Mouse (Mus musculus) brown adipose tissue, adult 24 weeks (tissue): Measurements from ENCODE around the gene Ctla2a. TPM values are rescaled to one million over a fixed set of nuclear protein-coding genes. Genes with fewer than 3 reads are reported as not detected.
"Not testable (repeated sequence)": the region's sequence is repeated elsewhere in the genome, so short reads cannot be mapped to it uniquely, and the experiment has no call there.

Experiments used
- H3K27ac ChIP-seq: fragments of 200-500 bp; replicated peaks from 2 replicates; pipeline ENCODE4 v1.5.1; 2012; ENCODE audit warnings: low read depth, mild to moderate bottlenecking, low read length
- H3K4me1 ChIP-seq: fragments of 200-500 bp; 2 replicates; pipeline ENCODE4 v1.6.1; 2012; ENCODE audit warnings: low read length, mixed read lengths; ENCODE audit not compliant: control insufficient read depth, insufficient read depth, insufficient read length
- H3K4me3 ChIP-seq: fragments of 200-500 bp; 2 replicates; pipeline ENCODE4 v1.5.1; 2012; ENCODE audit warnings: low read depth, mild to moderate bottlenecking, low read length, moderate library complexity; ENCODE audit not compliant: insufficient read depth
- polyA plus RNA-seq: library from polyadenylated mRNA; stranded (reverse); fragments of >200 nt; gene quantifications from 2 replicates; pipeline ENCODE4 v1.2.4, GENCODE M21; 2012; ENCODE audit not compliant: missing spikeins, insufficient read depth, insufficient read length

The Ctla2a gene
- polyA plus RNA-seq, result 21.1 and 47.5 TPM in 2 replicates

GRCm38 (mm10) chr13:60936500-60936901, at the start of gene Ctla2a, which contains the start of gene Gm49391:
TSS of gene Ctla2a (minus strand) at chr13:60936625.
TSS of gene Gm49391 (minus strand) at chr13:60936571.
- Histone ChIP-seq H3K4me3 (peak within 1 kb of the TSS; percentile 31), H3K27ac (peak within 1 kb of the TSS; percentile 79)

DNA sequence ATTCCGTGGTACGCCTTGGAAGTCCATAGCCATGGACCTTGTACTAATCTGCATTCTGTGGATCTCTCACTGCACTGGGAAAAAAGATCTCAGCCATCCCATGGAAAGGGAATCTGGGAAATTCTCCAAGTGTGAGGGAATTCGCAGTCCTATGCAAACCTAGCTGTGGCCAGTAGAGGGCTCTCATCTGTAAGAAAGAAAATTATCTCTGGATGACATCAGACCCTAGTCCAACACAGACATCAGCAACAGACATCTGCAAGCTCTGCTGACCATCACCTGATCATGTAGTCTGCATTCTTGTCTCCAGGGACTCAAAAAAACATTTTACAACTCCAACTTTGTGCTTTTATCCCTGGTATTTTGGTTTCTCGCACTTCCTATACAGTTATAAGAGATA, 35.9 kb upstream of the Ctla2a start:
- not testable (repeated sequence) for H3K27ac ChIP-seq, H3K4me3 ChIP-seq, H3K4me1 ChIP-seq

More at GRCm38 (mm10) chr13:60936500-60936901, at the start of gene Ctla2a, which contains the start of gene Gm49391:
- peaks cover 2% of the 10 kb centered on the region; the same call in 1 of the 2 replicates for H3K4me1 ChIP-seq

DNA sequence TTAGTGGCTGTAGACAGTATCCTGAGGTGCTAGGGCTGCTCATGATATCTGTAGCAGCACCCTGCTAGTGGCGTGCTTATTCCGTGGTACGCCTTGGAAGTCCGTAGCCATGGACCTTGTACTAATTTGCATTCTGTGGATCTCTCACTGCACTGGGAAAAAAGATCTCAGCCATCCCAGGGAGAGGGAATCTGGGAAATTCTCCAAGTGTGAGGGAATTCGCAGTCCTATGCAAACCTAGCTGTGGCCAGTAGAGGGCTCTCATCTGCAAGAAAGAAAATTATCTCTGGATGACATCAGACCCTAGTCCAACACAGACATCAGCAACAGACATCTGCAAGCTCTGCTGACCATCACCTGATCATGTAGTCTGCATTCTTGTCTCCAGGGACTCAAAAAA, 27.6 kb upstream of the Ctla2a start:
- H3K4me3 ChIP-seq, H3K27ac ChIP-seq, H3K4me1 ChIP-seq: not testable (repeated sequence)

- H3K4me1 ChIP-seq, result no peaks in the 10 kb centered on the region
- H3K4me3 ChIP-seq, result no peak overlapping the region
- H3K27ac ChIP-seq, result no peak overlapping the region
Measured at GRCm38 (mm10) chr13:60961706-60962105, 25.3 kb upstream of the Ctla2a start.

DNA sequence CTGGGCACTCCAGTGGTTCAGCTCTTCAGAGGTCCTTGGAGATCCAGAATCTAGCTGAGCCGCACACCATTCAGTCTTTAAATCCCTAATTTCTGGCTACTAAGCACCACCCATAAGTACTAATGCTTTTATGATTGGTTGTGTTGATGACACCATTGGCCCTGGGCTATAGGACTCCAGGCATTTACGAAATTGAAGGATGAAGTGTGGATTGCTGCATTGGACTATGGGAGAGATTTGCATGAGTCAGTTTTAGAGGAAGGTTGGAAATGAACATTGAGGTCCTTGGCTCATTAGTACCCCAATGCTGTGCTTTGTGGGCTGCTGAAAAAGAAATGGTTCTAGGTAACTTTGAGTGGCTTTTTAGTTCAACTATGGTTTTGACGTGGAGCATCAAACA, 5.5 kb upstream of the Ctla2a start, which contains the start of gene Tpbpa:
Tpbpa (minus strand) TSS at position 101 of the 400 bp plus-strand sequence.
- H3K4me1 ChIP-seq, H3K4me3 ChIP-seq, H3K27ac ChIP-seq: not testable (repeated sequence)

DNA sequence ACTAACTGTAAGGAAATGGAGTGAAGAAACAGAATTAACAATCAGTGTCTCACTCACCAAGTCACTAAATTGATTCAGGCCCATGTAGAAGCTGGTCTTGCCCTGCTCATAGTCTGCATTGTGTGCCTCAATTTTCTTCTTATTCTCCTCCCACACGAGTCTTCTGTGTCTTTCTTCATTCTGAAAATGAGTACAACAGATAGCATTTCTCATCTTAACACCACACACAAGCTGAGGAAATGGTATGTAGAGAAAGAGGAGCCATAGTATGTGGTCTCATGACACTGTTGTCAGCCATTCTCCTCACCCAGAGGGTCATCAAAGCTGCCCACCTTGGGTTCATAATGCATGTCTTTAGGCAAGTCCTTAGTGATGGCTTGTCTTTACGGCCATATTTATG, 935 bp downstream of the Ctla2a start, which contains the start of gene Gm49393:
Gm49393 (minus strand) TSS at position 101 of the 400 bp plus-strand sequence.
- Histone ChIP-seq H3K27ac (peak within 1 kb of the TSS; percentile 59; the same call in 1 of the 2 replicates), H3K4me3 (peak within 1 kb of the TSS; percentile 31)
- not testable (repeated sequence) for H3K4me1 ChIP-seq

GRCm38 (mm10) chr13:60904780-60905179, 31.6 kb downstream of the Ctla2a start, which contains the start of gene Tpbpb:
TSS of gene Tpbpb (minus strand) at chr13:60904880.
- H3K4me3 ChIP-seq, H3K27ac ChIP-seq, H3K4me1 ChIP-seq: not testable (repeated sequence)

DNA sequence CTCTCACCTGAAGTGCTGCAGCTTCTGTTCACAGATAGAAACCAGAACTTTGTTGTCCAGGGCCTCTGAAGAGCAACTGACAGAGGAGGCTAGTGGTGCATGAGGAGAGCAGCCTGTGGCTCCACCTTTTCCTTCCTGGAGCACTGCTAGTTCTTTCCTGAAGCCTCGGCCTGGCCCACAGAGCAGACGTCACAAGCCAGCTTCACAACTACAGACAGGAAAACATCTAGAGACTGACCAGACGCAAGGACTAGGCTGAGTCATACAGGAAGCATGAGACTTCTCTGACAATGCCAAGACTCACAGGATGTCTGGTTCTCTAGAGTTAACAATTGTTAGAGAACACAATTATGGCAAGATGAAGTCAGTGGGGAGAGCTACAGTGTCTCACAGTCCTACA, 39.1 kb downstream of the Ctla2a start, which contains the start of gene Ctla2b:
Ctla2b (minus strand) TSS at position 120 of the 400 bp plus-strand sequence.
- H3K4me3 ChIP-seq, result no peak within 1 kb of the TSS
- H3K27ac ChIP-seq, result peak within 1 kb of the TSS; percentile 88
- H3K4me1 ChIP-seq, result no peaks in the 10 kb centered on the region

- not testable (repeated sequence) for H3K4me3 ChIP-seq, H3K4me1 ChIP-seq
- peak within 1 kb of the TSS; percentile 88 for H3K27ac ChIP-seq
Measured at GRCm38 (mm10) chr13:60896794-60897193, 39.6 kb downstream of the Ctla2a start, which contains the start of gene Gm49392. TSS of gene Gm49392 (minus strand) at chr13:60896894.

DNA sequence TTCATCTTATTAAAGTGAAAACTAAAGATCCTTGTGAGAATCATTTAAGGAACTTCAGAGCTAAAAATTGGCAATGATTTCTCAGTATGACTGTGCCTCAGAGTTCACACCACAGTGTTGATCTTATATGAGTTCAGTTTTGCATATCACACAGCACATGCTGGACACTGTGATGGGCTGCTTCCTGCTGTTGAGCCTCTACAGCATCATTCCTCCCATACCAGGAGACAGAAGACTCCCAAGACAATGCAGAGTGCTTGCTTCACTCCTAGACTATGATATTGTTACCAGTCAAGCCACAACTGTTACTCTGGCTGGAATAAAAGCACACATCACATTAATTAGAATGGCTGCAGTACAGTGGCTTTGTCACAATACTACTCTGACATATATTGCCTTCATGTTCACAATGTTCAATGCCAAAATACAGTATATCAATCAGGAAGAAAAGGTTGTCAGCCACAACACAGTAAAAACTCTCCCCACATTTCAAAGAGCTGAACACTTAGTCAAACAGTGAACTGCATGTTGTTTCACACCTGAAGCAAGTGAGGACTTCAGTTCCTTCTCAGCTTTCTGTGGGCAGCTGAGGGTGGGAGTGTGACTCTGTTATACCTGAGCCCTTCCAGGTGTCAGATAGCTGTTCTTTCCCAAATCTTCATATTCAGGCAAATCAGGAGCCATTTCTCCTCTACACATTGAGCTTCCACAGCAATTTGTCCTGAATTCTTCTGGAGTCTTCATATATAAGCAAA, 40.8 kb downstream of the Ctla2a start:
- no peak overlapping the region for H3K4me3 ChIP-seq
- H3K27ac ChIP-seq, result no peak overlapping the region
- H3K4me1 ChIP-seq, result no peaks in the 10 kb centered on the region

- Histone ChIP-seq H3K27ac (peak overlapping the region; percentile 75), H3K4me3 (no peak overlapping the region), H3K4me1 (no peaks in the 10 kb centered on the region)
Measured at GRCm38 (mm10) chr13:60892301-60892700, 44.1 kb downstream of the Ctla2a start.

Other genes with a start within 250 kb of the Ctla2a start
- not detected in 2 replicates for gene BC051665, start 150.3 kb downstream of the Ctla2a start, polyA plus RNA-seq
- gene Ctsll3, start 133.8 kb downstream of the Ctla2a start, polyA plus RNA-seq, result not detected in 2 replicates
- not detected in 2 replicates for gene 4930486L24Rik, start 72.2 kb downstream of the Ctla2a start, polyA plus RNA-seq
- gene Gm49392, start 39.7 kb downstream of the Ctla2a start, polyA plus RNA-seq, result 0.83 and 1.4 TPM in 2 replicates
- 9.3 TPM in 1 of 2 replicates, not detected in the other for gene Ctla2b, start 39.2 kb downstream of the Ctla2a start, polyA plus RNA-seq
- gene Tpbpb, start 31.7 kb downstream of the Ctla2a start, polyA plus RNA-seq, result not detected in 2 replicates
- gene Gm49393, start 1.0 kb downstream of the Ctla2a start, polyA plus RNA-seq, result 3.6 TPM in 1 of 2 replicates, not detected in the other
- gene Gm49391, start 54 bp downstream of the Ctla2a start, polyA plus RNA-seq, result 2.2 and 10.1 TPM in 2 replicates
- not detected in 2 replicates for gene Tpbpa, start 5.4 kb upstream of the Ctla2a start, polyA plus RNA-seq
- not detected in 2 replicates for gene Ctsj, start 69.3 kb upstream of the Ctla2a start, polyA plus RNA-seq
- not detected in 2 replicates for gene Ctsq, start 104.0 kb upstream of the Ctla2a start, polyA plus RNA-seq
- gene Ctsr, start 227.6 kb upstream of the Ctla2a start, polyA plus RNA-seq, result not detected in 2 replicates